Mouse (Mus musculus) thymus, postnatal 14 days (tissue): ENCODE measurements around the gene Grin2b.

ENCODE experiments used
- DNase-seq: peaks from one replicate; pipeline ENCODE4 v3.0.0; 2021

Grin2b gene

DNA sequence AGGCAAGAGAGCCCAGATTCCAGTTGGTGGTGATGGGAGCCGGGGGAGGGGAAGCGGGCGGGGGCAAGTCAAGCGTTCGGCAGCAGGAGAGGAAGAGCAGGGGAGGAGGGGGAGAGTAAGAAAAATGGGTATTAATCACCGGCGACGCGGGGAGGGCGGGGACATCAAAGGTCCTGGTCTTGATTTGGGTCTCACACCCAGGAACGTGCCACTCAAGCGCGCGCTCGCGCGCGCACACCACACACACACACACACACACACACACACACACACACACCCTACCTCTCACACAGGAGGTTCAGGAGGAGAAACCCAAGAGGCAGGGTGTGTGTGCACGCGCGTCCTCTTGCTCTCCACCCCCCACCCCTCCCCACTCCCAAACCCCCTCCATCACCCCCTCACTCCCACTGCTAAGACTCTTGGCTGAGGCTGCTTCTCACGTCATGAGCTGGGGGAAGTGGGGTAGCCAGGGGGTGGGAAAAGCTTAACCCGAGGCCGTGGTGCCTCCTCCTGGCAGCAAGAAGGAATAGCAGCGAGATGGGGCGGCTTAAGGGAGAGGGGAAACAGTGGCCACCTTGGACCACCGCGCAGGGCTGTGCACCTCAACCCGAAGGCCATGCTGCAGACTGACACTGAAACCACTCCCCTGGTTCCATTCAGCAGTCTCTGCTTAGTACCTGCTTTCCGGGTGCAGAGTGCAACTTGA is at the start of gene Grin2b:
Grin2b (minus strand) TSS at position 321 of the 706 bp plus-strand sequence.
- no peak for DNase-seq

DNA sequence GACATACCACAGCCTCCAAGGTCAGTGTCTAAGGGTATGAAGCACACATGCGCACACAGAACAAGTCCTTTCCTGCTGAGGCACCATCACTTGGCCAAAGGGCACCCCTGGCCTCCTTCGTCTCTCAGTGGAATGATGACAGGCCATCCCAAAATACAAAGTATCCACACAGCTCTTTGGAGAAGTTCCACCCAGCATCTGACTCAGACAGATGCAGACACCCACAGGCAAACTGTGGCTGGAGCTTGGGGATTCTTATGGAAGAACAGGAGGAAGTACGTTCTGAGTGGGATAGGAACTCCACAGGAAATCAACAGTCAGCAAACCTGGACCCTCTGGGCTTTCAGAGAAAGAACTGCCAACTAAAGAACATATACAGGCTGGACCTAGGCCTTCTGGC is 48.6 kb upstream of the Grin2b start:
- DNase-seq = no peak

DNA sequence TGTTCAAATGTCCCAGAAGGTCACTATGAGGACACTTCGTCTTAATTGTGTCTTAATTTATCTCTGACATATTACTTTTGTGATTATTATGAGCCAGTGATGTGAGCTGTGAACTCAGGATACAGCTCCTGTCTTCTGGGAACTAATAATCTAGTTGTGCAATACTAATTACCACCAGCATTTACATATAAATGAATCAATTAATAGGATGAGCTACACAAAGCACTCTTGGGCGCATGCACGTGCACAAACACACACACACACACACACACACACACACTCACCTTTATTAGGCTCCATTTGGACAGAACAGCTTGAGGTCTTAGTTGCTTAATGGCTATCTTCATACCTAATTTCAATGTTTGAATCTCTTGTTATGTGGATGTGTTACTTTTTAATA is 37.1 kb upstream of the Grin2b start:
- no peak for DNase-seq

DNA sequence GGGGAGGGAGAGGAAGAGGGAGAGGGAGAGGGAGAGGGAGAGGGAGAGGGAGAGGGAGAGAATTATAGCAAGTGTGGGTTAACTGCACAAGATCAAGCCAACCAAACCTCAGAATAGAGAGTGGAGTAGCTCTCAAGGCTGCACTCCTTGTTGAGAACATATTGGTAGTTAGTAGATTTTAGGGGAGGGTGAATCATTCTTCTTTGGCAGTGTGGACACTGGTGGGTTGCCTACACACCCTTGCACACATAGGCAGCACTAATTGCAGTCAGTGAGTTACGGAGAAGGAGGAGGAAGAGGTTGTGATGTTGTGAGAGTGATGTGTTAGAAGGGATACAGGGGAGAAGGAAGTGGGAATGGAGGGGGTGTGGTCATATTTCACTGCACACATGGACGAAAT is 26.5 kb upstream of the Grin2b start:
- DNase-seq = no peak

DNA sequence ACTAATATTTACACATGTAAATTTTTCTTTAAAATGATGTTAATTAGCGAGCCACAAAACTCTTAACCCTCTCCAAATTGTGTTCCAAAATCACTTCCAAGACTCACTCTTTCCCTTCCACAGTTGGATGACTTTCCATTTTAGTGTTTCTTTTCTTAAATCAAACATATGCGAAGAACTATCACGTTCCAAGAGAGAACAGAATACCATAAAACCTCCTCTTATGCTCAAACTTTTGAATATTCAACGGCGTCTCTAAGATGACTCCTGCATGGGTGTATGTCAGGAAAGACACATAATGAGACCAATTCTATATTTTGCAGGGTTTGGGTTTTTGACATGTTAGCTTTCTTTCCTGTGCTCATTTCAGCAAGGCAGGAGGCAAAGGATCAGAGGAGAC is 21.3 kb upstream of the Grin2b start:
- DNase-seq = no peak

DNA sequence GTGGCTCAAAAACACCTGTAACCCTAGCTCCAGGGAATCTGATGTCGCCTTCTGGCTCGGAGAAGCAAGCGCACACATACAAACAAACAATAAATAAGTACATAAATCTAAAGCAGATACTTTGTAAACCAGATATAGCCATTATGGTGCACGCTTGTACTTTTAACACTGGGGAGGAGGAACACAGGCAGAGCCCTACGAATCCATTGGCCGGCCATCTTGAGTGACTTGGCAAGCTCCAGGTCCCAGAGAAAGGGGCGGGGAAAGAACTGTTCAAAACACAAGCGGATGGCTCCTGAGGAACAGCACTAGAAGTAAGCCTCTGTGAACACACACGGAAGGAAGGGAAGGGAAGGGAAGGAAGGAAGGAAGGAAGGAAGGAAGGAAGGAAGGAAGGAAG is 4.8 kb upstream of the Grin2b start:
- no peak for DNase-seq

DNA sequence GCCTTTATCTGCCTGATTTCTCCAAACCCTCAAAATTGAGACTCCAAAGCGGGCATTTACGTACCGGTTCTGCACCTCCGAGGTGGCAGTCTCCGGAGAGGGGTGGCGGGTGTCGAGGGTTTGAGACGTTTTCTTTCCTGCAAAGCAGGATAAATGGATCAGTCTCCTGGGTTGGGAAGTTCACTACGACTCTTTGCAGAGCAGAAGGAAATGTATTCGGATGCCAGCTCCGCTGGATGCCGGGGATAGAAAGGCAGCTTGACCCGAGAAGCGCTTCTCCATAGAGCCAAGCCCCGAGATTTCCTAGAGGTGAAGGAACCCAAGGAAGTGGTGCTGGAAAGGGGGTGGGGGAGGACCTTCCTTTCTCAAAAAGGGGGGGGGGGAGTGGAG is 515 bp downstream of the Grin2b start:
- DNase-seq = no peak

DNA sequence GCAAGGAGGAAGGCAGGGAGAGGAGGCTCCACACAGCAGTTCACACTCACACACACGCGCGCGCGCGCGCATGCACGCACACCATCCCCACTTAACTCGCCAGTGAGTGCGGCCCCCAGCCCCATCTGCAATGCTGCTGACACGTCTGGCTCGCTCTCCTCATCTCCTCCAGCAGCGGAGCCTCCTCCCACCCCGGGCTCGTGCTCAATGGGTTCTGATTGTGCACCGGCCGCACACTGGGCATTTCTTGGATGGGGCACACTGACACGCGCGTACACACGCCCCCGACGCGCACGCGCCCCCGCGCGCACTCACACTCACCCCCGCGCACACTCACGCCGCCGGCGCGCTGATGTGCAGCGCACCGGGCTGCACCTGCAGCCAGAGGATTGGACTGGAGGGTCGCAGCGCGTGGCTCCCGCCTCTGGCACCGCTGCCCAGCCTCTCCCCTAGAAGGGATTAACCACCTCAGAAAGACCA is 1.1 kb downstream of the Grin2b start:
- DNase-seq = no peak

DNA sequence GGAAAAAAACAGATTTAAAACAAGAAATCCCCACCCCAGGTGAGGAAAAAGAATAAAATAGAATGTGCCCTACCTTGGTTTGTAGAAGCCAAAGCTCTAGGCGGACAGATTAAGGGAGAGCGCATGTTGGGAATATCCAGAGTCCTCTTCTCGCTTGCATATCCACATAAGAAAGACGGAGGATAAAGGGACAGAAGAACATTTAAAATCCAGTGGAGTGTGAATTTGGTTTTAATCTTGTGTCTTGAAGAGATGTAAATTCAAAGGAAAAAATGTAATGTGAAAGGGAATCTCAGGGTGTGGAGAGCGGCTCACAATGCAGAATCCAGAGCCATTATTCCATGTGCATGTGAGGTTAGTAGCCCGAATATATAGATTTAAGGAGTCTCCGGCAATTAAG is 2.0 kb downstream of the Grin2b start:
- DNase-seq = no peak

DNA sequence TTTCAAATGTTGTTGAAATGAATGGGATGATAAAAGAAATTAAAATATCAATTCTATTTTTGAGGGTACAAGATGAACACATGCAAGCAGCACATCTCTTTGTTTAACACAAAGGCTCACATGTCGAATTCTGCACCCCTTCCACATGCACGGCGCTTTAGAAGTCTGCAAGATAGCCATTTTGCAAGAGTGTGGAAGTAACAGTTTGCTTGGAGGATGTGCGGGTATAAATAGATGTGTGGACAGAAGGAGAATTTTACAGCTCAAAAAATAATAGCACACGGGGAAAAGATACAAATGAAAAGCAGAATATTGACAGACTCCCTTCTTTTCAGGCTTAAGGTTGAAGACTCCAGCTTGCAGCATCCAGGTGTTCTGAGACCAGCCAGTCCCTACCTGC is 2.9 kb downstream of the Grin2b start:
- DNase-seq = no peak

DNA sequence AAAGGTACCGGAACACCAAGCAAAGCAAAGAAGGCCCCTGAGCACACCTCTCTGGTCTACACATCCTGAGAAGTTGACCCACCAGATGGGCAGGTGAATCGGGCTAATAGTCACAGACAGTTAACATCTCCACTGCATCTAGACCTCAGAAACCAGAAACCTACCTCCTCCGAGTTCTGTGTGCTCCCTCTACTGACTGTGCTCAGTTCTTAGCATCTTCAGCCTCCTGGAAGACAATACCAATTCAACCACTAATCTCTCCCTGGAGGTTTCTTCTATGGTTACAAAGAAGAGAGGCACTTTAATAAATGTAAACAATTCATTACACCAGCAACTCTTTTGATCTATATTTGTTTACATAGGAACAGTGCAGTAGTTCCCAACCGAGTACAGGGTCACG is 6.0 kb downstream of the Grin2b start:
- no peak for DNase-seq

DNA sequence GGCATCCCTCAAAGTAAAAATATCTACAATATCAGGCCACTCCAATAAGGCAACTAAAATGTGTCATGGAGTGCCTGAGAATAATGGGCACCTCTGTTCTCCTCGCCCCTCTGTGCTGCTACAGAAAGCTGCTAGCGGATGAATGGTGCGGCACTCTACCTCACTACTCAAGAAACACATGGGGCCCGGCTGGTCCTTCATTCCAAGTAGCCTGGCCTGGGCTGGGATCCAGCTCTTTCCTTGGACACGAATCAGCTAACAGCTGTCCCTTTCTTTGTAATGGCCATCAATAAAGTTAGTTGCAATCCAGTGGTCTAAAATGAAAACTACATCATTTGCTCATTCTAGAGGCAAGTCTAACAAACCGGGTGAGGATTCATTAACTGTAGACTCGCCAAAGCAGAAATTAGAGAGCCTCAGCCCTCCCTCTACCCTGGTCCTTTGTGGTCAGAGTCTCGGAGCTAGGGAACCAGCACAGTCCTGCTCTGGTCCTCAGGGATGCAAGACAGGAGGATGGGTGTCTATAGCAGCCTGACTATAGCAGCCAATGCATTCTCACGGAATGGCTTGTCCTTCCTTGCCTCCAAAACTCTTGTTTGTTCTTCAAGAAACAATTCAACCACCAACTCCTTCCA is 7.8 kb downstream of the Grin2b start:
- DNase-seq = no peak

DNA sequence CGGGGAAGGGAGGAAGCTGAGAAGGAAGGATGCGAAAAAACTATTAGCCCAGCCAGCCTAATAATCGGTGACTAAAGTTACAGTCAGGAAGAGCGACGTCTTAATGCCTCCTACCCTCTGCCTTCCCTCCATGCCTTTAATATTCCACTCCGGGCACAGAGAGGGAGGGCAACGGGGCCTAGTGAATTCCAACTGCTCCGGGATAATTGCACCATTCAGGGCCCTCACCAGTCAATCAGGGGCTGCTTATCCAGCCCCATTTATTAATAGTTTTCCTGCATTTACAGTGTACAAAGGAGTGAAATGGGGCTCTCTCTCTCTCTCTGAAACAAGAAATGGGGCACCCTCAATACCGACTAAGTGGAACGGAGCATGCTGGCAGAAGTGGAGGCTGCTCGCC is 11.2 kb downstream of the Grin2b start:
- DNase-seq = no peak

DNA sequence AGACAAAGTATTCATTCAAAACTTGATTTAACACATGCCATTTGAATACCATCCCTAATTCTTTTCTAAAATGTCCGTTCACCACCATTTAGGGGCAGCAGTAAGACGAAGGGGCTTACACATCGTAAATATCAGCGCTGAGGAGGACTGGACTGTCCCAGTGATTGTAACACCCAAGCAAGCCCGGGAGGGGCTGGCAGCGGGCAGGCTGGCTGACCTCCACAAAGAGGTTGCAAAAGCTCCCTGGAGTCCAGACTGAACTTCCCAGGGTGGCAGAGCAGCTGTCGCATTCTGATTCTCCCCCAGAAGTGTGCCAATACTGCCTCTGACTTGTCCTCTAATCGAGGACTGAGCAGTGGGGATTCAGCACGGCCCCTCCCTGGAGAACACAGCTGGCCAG is 19.9 kb downstream of the Grin2b start:
- DNase-seq = no peak

DNA sequence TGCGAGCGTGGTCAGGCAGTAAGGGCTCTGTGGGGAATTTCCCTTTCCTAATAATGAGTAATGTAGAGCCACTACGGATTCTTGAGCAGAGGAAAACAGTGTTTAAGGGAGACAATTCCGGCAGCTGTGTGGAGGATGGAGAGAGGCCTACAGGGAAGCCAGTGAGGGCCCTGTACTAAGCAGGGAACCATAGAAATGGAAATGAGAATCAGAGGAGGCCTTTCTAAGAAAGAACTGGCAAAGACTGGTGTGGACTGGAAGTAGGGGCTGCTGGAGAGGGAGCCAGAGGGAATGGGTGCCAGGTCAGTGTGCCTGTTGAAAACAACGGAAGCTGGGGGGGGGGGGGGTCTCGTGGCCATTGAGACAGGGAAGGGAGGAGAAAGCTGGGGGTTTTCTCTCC is 23.2 kb downstream of the Grin2b start:
- no peak for DNase-seq

DNA sequence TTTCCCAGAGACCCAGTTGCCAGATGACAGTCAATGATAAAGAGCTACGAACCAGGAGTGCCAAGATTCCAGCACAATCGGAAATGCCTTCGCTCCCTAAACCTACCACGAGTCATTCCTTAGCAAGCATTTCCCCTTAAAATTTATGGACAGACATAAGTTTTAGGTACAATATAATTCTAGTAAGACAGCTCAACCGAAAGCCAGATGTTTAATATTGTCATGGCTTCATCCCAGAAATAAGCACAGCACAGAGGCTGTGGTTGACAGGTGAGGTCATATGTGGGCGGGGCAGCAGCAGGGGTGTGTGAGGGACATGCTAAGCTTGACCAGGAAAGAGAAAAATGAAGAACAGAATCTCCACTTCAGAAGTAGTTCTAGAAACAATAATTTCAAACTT is 33.3 kb downstream of the Grin2b start:
- DNase-seq = no peak

DNA sequence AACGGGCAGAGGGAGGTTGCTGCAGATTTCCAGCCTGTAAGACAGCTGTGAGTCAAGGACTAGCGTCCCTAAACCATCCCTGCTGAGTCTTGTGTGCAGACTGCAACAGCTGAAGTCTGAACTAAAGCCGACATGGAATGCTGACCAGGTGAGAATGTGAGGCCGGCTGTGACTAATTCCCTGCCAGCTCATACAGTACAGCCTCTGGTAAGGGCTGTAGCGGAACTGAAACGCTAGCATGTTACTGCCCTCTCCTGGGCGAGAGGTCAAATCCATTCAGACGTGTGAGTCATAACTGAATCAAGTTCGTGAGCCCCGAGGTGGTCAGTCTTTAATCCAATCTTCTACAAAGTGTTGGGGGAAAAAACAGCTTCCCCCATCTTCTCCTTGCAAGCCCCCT is 42.9 kb downstream of the Grin2b start:
- DNase-seq = no peak

DNA sequence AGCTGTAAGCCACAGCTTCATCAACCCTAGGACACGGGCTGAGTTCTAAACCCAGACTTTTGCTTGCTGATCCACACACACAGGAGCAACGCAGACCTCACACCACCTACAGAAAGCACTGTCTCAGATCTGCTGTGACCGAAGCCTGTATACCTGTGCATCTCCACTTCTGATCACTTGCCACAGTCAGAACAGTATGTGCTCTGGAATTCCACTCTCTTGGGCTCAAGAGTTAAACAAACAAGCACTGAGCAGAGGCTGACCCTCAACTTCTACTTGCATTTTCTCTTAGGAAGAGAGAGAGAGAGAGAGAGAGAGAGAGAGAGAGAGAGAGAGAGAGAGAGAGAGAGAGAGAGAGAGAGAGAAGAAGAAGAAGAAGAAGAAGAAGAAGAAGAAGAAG is 50.7 kb downstream of the Grin2b start:
- DNase-seq = no peak

DNA sequence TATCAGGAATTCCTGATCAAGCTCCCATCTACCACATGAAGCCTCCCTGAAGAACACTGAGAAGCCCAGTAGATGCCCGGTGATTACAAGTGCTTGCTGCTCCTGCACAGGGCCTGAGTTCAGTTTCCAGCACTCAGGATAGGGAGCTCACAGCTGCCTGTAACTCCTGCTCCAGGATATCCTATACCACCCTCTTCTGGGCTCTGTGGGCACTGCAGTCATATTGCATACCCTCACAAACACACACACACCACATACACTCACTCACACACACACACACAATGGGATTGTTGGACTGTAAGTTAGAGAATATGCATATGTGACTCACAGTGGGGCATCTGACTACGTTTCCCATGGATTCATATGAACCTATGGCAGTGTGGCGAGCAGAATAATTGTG is 55.9 kb downstream of the Grin2b start:
- no peak for DNase-seq

DNA sequence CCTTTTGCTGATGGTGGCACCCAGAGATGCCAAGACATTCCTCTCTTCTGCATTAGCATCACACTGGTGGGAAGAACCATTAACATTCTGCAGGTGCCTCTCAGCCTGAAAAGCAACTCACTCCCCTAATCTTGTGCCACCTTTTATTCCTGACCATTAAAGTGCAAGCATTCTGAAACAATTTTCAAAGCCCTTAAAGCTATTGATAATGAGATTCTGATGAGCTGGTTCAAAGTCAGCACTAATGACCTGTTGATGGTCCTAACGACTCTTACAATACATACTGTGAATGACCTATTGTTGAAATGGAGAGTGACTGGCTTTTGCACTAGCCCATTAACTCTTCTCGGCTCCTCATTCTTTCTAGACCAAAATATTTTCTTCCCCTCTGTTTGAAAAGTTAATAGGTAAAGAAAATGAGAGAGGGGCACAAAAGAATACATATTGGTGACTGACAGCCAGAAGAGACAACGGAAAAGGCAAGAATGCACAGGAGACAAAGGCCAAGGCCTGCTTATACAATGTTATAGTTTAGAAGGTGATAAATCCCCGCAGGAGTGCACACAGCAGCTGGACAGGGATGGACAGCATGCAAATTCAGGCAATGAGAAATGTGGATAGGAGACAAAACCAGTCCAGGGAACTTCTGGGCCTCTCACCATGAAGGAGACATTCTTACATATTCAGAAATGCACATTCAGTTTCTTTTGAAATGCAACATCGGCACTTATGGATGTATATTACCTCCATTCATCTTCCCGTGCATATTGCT is 59.5 kb downstream of the Grin2b start:
- no peak for DNase-seq

DNA sequence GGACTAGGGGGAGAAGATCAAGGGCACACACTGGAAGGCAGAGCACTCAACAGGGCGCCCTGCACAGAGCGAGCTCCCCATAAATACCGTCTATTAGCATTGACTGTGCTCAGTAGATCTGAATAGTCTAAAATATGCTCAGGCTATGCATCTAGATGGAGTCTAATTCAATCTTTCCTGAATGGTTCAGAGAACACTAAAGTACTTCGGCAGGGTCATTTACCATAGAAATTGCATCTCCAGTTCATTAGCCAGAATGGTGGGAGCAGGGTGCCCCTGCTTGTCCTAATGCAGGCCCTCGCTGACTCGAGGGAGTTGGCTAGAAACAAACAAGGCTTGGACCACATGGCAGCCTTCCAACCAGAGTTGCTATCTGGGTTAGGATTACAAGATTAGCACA is 64.1 kb downstream of the Grin2b start:
- DNase-seq = no peak

DNA sequence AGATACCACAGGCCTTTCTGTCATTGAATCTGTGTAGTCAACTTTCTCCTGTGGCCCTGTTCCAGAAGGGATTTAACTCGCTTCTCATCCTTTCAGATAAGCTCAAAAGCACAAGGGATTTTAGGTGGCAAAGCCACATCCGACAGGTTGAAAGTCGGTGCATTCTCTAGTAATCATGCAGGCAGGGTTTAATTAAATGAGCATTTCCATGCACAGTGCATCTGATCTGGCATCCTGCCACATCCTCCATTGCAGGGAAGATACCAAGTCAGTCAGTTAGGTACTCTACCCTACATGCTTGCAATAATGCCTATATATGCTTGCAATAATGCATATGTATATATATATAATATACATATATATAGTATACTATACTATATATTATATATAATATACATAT is 64.8 kb downstream of the Grin2b start:
- DNase-seq = no peak

DNA sequence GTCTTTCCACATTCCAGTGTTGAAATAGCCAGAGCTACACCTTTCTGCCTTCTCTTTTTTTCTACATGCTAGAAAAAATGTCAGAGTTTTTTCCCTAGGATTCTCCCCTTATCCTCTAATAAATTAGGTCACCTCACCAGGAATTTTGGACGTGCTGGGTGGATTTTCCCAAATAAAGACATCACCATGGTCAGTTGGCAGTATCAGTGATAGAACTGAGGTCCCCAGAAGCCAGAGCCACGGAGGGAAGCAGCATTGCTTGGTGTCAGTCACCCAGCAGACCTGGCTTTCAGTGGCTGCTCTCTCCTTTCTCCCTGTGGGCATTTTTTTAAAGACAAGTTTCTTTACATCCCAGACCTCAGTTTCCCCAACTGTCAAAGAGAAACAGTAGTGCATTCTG is 68.1 kb downstream of the Grin2b start:
- no peak for DNase-seq

DNA sequence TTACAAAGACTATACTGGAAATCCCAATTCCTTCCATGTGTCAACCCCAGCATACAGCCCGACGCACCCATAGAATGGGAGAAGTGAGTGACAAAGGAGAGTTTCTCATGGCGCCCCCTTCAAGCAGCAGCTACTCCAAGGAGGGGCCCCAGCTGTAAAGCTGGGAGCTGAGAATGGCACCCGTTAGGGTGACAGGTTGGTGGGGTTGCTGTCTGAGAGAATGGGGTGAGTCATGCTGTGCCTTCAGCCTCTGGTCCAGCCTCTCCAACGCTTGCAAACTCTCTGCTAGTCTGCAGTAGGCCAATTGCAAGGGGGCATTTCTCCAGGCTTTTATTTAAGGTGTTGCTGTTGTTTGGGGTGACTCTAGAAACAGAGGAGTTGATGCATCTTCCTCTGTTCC is 73.1 kb downstream of the Grin2b start:
- no peak for DNase-seq
